Mouse (Mus musculus) urinary bladder, postnatal 4 days (tissue): ENCODE measurements around the gene Pnldc1.
"Not testable (repeated sequence)": the region's sequence is repeated elsewhere in the genome, so short reads cannot be mapped to it uniquely, and the experiment has no call there.

Experiments used
- DNase-seq, 2 experiments: peaks; one replicate each; pipeline ENCODE4 v3.0.0; 2021 to 2022; ENCODE audit warnings: low spot score in 2 of 2

Pnldc1 gene

GRCm38 (mm10) chr17:12906436-12906835, 3.6 kb downstream of the Pnldc1 start:
- peak in 1 of 2 experiments; percentile 43 for DNase-seq

- DNase-seq: peak in 1 of 2 experiments; percentile 40
These were observed 4.2 kb downstream of the Pnldc1 start for GRCm38 (mm10) chr17:12905810-12906209.

- peak in 1 of 2 experiments; percentile 56 for DNase-seq
These were observed 5.7 kb downstream of the Pnldc1 start for GRCm38 (mm10) chr17:12904349-12904748.

GRCm38 (mm10) chr17:12903372-12904333, 6.4 kb downstream of the Pnldc1 start:
- peak in 1 of 2 experiments; percentile 54 for DNase-seq

- no peak for DNase-seq
These were observed 7.7 kb downstream of the Pnldc1 start for GRCm38 (mm10) chr17:12902291-12902690.

GRCm38 (mm10) chr17:12898607-12899006, 11.4 kb downstream of the Pnldc1 start:
- not testable (repeated sequence) for DNase-seq

- DNase-seq: no peak
These were observed 12.4 kb downstream of the Pnldc1 start for GRCm38 (mm10) chr17:12897674-12898073.

- DNase-seq: no peak
These were observed 18.0 kb downstream of the Pnldc1 start for GRCm38 (mm10) chr17:12892033-12892432.

- DNase-seq: no peak
These were observed 19.0 kb downstream of the Pnldc1 start for GRCm38 (mm10) chr17:12891054-12891453.

GRCm38 (mm10) chr17:12887021-12887775, 22.8 kb downstream of the Pnldc1 start:
- DNase-seq: no peak

- no peak for DNase-seq
These were observed 23.4 kb downstream of the Pnldc1 start for GRCm38 (mm10) chr17:12886620-12887019.

GRCm38 (mm10) chr17:12881216-12881615, 28.8 kb downstream of the Pnldc1 start:
- DNase-seq: no peak

- peak; percentile 63 to 81 for DNase-seq
These were observed 29.9 kb downstream of the Pnldc1 start for GRCm38 (mm10) chr17:12880178-12880577.

GRCm38 (mm10) chr17:12875734-12876133, 34.3 kb downstream of the Pnldc1 start, which contains the start of gene Mrgprh:
Mrgprh (plus strand) TSS chr17:12876034.
- DNase-seq: no peak

GRCm38 (mm10) chr17:12872275-12873028, 37.6 kb downstream of the Pnldc1 start:
- DNase-seq: no peak

GRCm38 (mm10) chr17:12868640-12869039, 41.4 kb downstream of the Pnldc1 start:
- DNase-seq: no peak

- no peak for DNase-seq
These were observed 42.0 kb downstream of the Pnldc1 start, which contains the start of gene Mas1 for GRCm38 (mm10) chr17:12868043-12868442. Mas1 (minus strand) TSS chr17:12868143.

- DNase-seq: no peak
These were observed 43.2 kb downstream of the Pnldc1 start for GRCm38 (mm10) chr17:12866853-12867252.

GRCm38 (mm10) chr17:12865407-12865806, 44.6 kb downstream of the Pnldc1 start:
- no peak for DNase-seq

GRCm38 (mm10) chr17:12864111-12864510, 45.9 kb downstream of the Pnldc1 start:
- no peak for DNase-seq

- DNase-seq: no peak
These were observed 51.0 kb downstream of the Pnldc1 start for GRCm38 (mm10) chr17:12859006-12859520.
